Mouse (Mus musculus) bone marrow, adult 2 months (tissue): ENCODE measurements around the gene Gm3238.
"Not testable (repeated sequence)": the region's sequence is repeated elsewhere in the genome, so short reads cannot be mapped to it uniquely, and the experiment has no call there.

Experiments
- CTCF ChIP-seq: fragments of 200-500 bp; IDR thresholded peaks from 2 replicates; pipeline ENCODE4 v1.5.1; 2011; ENCODE audit warnings: low read length, control low read depth; ENCODE audit not compliant: control insufficient read depth, insufficient read depth
- POLR2A ChIP-seq: fragments of 200-500 bp; IDR thresholded peaks from 2 replicates; pipeline ENCODE4 v1.6.1; 2011; ENCODE audit warnings: low read depth, mild to moderate bottlenecking, control low read depth, low read length, borderline replicate concordance; ENCODE audit not compliant: control insufficient read depth

DNA sequence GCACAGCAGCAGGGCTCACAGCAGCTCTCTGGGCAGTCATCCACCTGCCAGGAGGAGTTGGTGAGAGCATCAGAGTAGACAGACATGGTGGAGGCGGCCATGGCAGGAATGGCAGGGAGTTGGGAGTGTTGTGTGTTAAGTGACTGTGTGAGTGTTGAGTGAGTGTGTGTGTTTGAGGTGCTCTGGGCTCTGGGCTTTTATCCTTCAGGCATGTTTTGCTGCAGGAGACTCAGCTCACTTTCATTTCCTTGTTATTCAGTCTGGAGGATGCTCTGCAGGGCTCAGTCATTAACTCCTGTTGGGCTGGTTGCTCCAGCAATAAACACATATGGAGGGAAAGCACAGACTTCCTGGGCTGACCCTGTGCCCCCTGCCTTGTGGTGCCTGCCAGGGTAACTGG is 11.3 kb upstream of the Gm3238 start, which contains the start of gene Gm3250:
- not testable (repeated sequence) for TF ChIP-seq CTCF, POLR2A
